Mouse (Mus musculus) kidney, embryonic 16.5 days (tissue): ENCODE results near the gene Cutal. TPM values are rescaled to one million over a fixed set of nuclear protein-coding genes. Genes with fewer than 3 reads are reported as not detected.
A peak's percentile ranks its signal among the peaks of the same experiment; 100 is the strongest.
"Not testable (repeated sequence)": the region's sequence is repeated elsewhere in the genome, so short reads cannot be mapped to it uniquely, and the experiment has no call there.

Experiments used
- ATAC-seq: fragments of 200-750 bp; cut with Nextera tagmentation; 2 replicates; pipeline ENCODE4 v1.8.0; 2017; ENCODE audit warnings: moderate TSS enrichment; ENCODE audit not compliant: low FRiP score, low TSS enrichment
- H3K27ac ChIP-seq: fragments of 300-500 bp; sonication (generic); 2 replicates; pipeline ENCODE4 v1.5.1; 2014; ENCODE audit warnings: low read length
- H3K27me3 ChIP-seq: fragments of 300-500 bp; sonication (generic); 2 replicates; pipeline ENCODE4 v1.6.1; 2014; ENCODE audit warnings: low read length, control low read depth, mixed read lengths; ENCODE audit not compliant: insufficient read depth
- H3K36me3 ChIP-seq: fragments of 300-500 bp; sonication (generic); 2 replicates; pipeline ENCODE4 v1.6.1; 2014; ENCODE audit warnings: low read length, control low read depth, mixed read lengths; ENCODE audit not compliant: insufficient read depth
- H3K4me1 ChIP-seq: fragments of 300-500 bp; sonication (generic); 2 replicates; pipeline ENCODE4 v1.6.1; 2014; ENCODE audit warnings: low read length, control low read depth, mixed read lengths; ENCODE audit not compliant: insufficient read depth
- H3K4me2 ChIP-seq: fragments of 300-500 bp; sonication (generic); replicated peaks from 2 replicates; pipeline ENCODE4 v1.6.1; 2014; ENCODE audit warnings: low read depth, low read length
- H3K4me3 ChIP-seq: fragments of 300-500 bp; sonication (generic); 2 replicates; pipeline ENCODE4 v1.5.1; 2014; ENCODE audit warnings: mild to moderate bottlenecking, low read length
- H3K9ac ChIP-seq: fragments of 300-500 bp; sonication (generic); replicated peaks from 2 replicates; pipeline ENCODE4 v1.6.1; 2014; ENCODE audit warnings: low read length
- H3K9me3 ChIP-seq: fragments of 300-500 bp; sonication (generic); 2 replicates; pipeline ENCODE4 v1.6.1; 2016; ENCODE audit warnings: low read length, control low read depth
- WGBS: fragments of 180-500 bp; shearing (Covaris S2); extraction: QIAGEN DNeasy Blood & Tissue Kit; methylation state at CpG from one replicate; pipeline ENCODE4 v1.1.7; 2014; 5-methylcytosine and 5-hydroxymethylcytosine counted together
- polyA plus RNA-seq: library from polyadenylated mRNA; unstranded; fragments of >200 nt; fragmentation: Nextera tagmentation; extraction: Ambion mirVana; gene quantifications from 2 replicates; pipeline ENCODE4 v1.2.1, GENCODE M21; 2015

Gene Cutal
- polyA plus RNA-seq: 13.2 and 13.6 TPM in 2 replicates

GRCm38 (mm10) chr2:34874271-34874670 lies at the start of gene Cutal:
Gene Cutal, plus strand, starts transcription at chr2:34874396.
- Histone ChIP-seq H3K4me2 (peak within 1 kb of the TSS; percentile 53), H3K4me3 (peak within 1 kb of the TSS; percentile 47), H3K9ac (peak within 1 kb of the TSS; percentile 66), H3K27me3 (peaks cover 5% of the 10 kb centered on the region; the same call in 1 of the 2 replicates), H3K4me1 (peaks cover 18% of the 10 kb centered on the region), H3K36me3 (no peaks in the 10 kb centered on the region), H3K9me3 (no peaks in the 10 kb centered on the region), H3K27ac (peak within 1 kb of the TSS; percentile 83)
- 0% methylated on average over 14 of the region's 14 CpGs for WGBS
- peak; percentile 29; the same call in 1 of the 2 replicates for ATAC-seq

- Histone ChIP-seq H3K9ac (peak within 1 kb of the TSS; percentile 98), H3K9me3 (0 out of 2 replicates have a peak, but pooled peaks cover 5% of the 10 kb centered on the region), H3K27ac (peak within 1 kb of the TSS; percentile 92), H3K4me2 (peak within 1 kb of the TSS; percentile 86), H3K4me1 (peaks cover 13% of the 10 kb centered on the region), H3K36me3 (no peaks in the 10 kb centered on the region), H3K27me3 (no peaks in the 10 kb centered on the region), H3K4me3 (peak within 1 kb of the TSS; percentile 100)
- WGBS: under 1% methylated on average over 57 of the region's 57 CpGs
- peak; percentile 99 for ATAC-seq
Measured at GRCm38 (mm10) chr2:34825827-34826459, 48.3 kb upstream of the Cutal start, which contains the start of gene Fbxw2. Gene Fbxw2, minus strand, starts transcription at chr2:34826311.

GRCm38 (mm10) chr2:34826460-34827231 lies 47.5 kb upstream of the Cutal start:
- ATAC-seq: no peak
- peak overlapping the region; percentile 98 for H3K9ac ChIP-seq
- no peaks in the 10 kb centered on the region for H3K36me3 ChIP-seq
- H3K4me3 ChIP-seq: peak overlapping the region; percentile 100
- H3K9me3 ChIP-seq: 0 out of 2 replicates have a peak, but pooled peaks cover 5% of the 10 kb centered on the region
- H3K4me1 ChIP-seq: peaks cover 13% of the 10 kb centered on the region
- H3K27me3 ChIP-seq: no peaks in the 10 kb centered on the region
- WGBS: 35% methylated on average over 20 of the region's 21 CpGs
- H3K4me2 ChIP-seq: peak overlapping the region; percentile 86
- H3K27ac ChIP-seq: peak overlapping the region; percentile 57

GRCm38 (mm10) chr2:34827591-34827990 lies 46.6 kb upstream of the Cutal start:
- Histone ChIP-seq H3K36me3 (no peaks in the 10 kb centered on the region), H3K9me3 (0 out of 2 replicates have a peak, but pooled peaks cover 5% of the 10 kb centered on the region), H3K27me3 (no peaks in the 10 kb centered on the region), H3K4me2 (no peak overlapping the region), H3K9ac (no peak overlapping the region), H3K4me3 (no peak overlapping the region), H3K4me1 (peaks cover 13% of the 10 kb centered on the region), H3K27ac (no peak overlapping the region)
- no peak for ATAC-seq
- 87% methylated on average over 4 of the region's 4 CpGs for WGBS

- 84% methylated on average over 1 of the region's 1 CpGs for WGBS
- Histone ChIP-seq H3K9ac (no peak overlapping the region), H3K27ac (no peak overlapping the region), H3K4me2 (no peak overlapping the region), H3K27me3 (no peaks in the 10 kb centered on the region), H3K4me1 (peaks cover 13% of the 10 kb centered on the region), H3K9me3 (0 out of 2 replicates have a peak, but pooled peaks cover 5% of the 10 kb centered on the region), H3K4me3 (no peak overlapping the region), H3K36me3 (no peaks in the 10 kb centered on the region)
- ATAC-seq: no peak
Measured at GRCm38 (mm10) chr2:34828026-34828425, 46.2 kb upstream of the Cutal start.

GRCm38 (mm10) chr2:34830066-34830465 lies 44.1 kb upstream of the Cutal start:
- 96% methylated on average over 17 of the region's 17 CpGs for WGBS
- not testable (repeated sequence) for H3K4me2 ChIP-seq, H3K9ac ChIP-seq, H3K27ac ChIP-seq, H3K4me3 ChIP-seq, H3K9me3 ChIP-seq, H3K27me3 ChIP-seq, H3K36me3 ChIP-seq, H3K4me1 ChIP-seq, ATAC-seq

- WGBS: 74% methylated on average over 11 of the region's 11 CpGs
- not testable (repeated sequence) for H3K36me3 ChIP-seq, H3K4me2 ChIP-seq, ATAC-seq, H3K27ac ChIP-seq, H3K4me1 ChIP-seq, H3K9me3 ChIP-seq, H3K4me3 ChIP-seq, H3K9ac ChIP-seq, H3K27me3 ChIP-seq
Measured at GRCm38 (mm10) chr2:34832766-34833457, 41.3 kb upstream of the Cutal start, which contains the start of gene Gm34653. Gene Gm34653, plus strand, starts transcription at chr2:34833007.

GRCm38 (mm10) chr2:34833624-34834023 lies 40.6 kb upstream of the Cutal start:
- WGBS: 89% methylated on average over 17 of the region's 17 CpGs
- Histone ChIP-seq H3K9me3 (0 out of 2 replicates have a peak, but pooled peaks cover 5% of the 10 kb centered on the region), H3K4me2 (no peak overlapping the region), H3K9ac (no peak overlapping the region), H3K27ac (no peak overlapping the region), H3K27me3 (no peaks in the 10 kb centered on the region), H3K4me1 (no peaks in the 10 kb centered on the region), H3K4me3 (no peak overlapping the region), H3K36me3 (no peaks in the 10 kb centered on the region)
- no peak for ATAC-seq

- 78% methylated on average over 3 of the region's 3 CpGs for WGBS
- Histone ChIP-seq H3K36me3 (no peaks in the 10 kb centered on the region), H3K4me2 (no peak overlapping the region), H3K4me1 (no peaks in the 10 kb centered on the region), H3K27me3 (no peaks in the 10 kb centered on the region), H3K27ac (no peak overlapping the region), H3K9ac (no peak overlapping the region), H3K9me3 (no peaks in the 10 kb centered on the region), H3K4me3 (no peak overlapping the region)
- ATAC-seq: no peak
Measured at GRCm38 (mm10) chr2:34835669-34836068, 38.5 kb upstream of the Cutal start.
